In the genomic region with DNA sequence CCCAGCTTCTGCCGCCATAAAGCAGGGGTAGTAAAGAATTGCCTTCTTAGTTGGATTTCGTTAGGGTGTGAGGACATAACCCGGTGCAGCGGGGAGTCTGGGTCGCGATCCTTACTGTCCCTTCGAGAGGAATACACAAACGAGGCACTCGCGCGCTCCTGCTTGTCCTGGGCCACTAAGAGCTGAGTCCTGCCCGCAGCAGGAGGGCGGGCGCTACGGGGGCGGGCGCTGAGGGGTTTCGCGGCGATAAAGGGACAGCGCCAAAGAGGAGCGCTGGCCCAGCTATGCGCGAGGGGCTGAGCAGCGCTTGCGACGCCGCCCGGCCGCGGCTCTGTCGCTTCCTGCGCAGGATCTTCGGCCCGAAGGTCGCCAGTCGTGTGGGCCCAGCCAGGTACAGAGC, we compare ENCODE assay signal across 9 mouse cellular contexts. TPM values are rescaled to one million over a fixed set of nuclear protein-coding genes. Genes with fewer than 3 reads are reported as not detected.
DNase-seq lines count a peak whose midpoint lies in the region; ATAC-seq and TF ChIP-seq lines count a peak whose summit lies in the region.
"Had no signal": no experiment of that assay in that cellular context is flagged by ENCODE, and none has a peak within 500 bp of the region (broad histone marks: within the 10 kb centered on the region; RNA-seq: fewer than 3 reads in every experiment).

No protein-coding gene starts in this region.

- under 1% methylated on average over 37 of the region's 37 CpGs for WGBS in intestine, embryonic 15.5 days
- WGBS in lung, adult 2 months = under 1% methylated on average over 37 of the region's 37 CpGs
- under 1% methylated on average over 37 of the region's 37 CpGs for WGBS in neural tube, embryonic 15.5 days

- 0 out of 2 replicates have a peak, but pooled peaks cover 3% of the 10 kb centered on the region for H3K9me3 ChIP-seq in E14TG2a.4 (ENCODE audit: low read length)
- H3K9me3 ChIP-seq in intestine, embryonic 15.5 days = no peaks in the 10 kb centered on the region
- H3K9me3 ChIP-seq in neural tube, embryonic 15.5 days (replicated peaks) = no peaks in the 10 kb centered on the region

- no peak overlapping the region for H3K27ac ChIP-seq in intestine, embryonic 15.5 days
- H3K27ac ChIP-seq in neural tube, embryonic 15.5 days (replicated peaks) = no peak overlapping the region

- peak; percentile 59 for DNase-seq in adrenal gland, adult 2 months
- DNase-seq in gastrocnemius, postnatal 25 days = peak; percentile 26
- peak; percentile 14 for DNase-seq in lung, adult 2 months
- DNase-seq in frontal cortex, postnatal 10 days (ENCODE audit: low spot score in 2 of 2) = no peak

- peak overlapping the region; percentile 84 for H3K4me2 ChIP-seq in intestine, embryonic 15.5 days (replicated peaks)
- peak overlapping the region; percentile 54 for H3K4me2 ChIP-seq in neural tube, embryonic 15.5 days

- TF ChIP-seq CTCF in E14TG2a.4 (conservative IDR thresholded peaks at IDR 0.05; ENCODE audit: low read length) = no peak
- no peak for TF ChIP-seq CTCF in lung, adult 2 months (IDR thresholded peaks at IDR 0.05; ENCODE audit: insufficient read depth, low read length)

- peak overlapping the region; percentile 39; the same call in 1 of the 2 replicates for H3K9ac ChIP-seq in intestine, embryonic 15.5 days
- H3K9ac ChIP-seq in neural tube, embryonic 15.5 days (replicated peaks) = no peak overlapping the region

- TF ChIP-seq POLR2A in lung, adult 2 months (IDR thresholded peaks at IDR 0.05; ENCODE audit: borderline replicate concordance, extremely low read depth, low read depth, low read length) = no peak

- H3K36me3 ChIP-seq in E14TG2a.4 (ENCODE audit: insufficient read depth, low read length) = no peaks in the 10 kb centered on the region
- H3K36me3 ChIP-seq in intestine, embryonic 15.5 days = no peaks in the 10 kb centered on the region
- H3K36me3 ChIP-seq in neural tube, embryonic 15.5 days = no peaks in the 10 kb centered on the region

- H3K27me3 ChIP-seq in E14TG2a.4 (ENCODE audit: insufficient read depth, low read length) = peaks cover 72% of the 10 kb centered on the region
- H3K27me3 ChIP-seq in intestine, embryonic 15.5 days (replicated peaks) = peaks cover 29% of the 10 kb centered on the region
- peaks cover 52% of the 10 kb centered on the region for H3K27me3 ChIP-seq in neural tube, embryonic 15.5 days (replicated peaks)

- peak overlapping the region; percentile 74 for H3K4me3 ChIP-seq in E14TG2a.4 (replicated peaks; ENCODE audit: low read length)
- peak overlapping the region; percentile 41 for H3K4me3 ChIP-seq in intestine, embryonic 15.5 days (replicated peaks)
- H3K4me3 ChIP-seq in lung, adult 2 months (replicated peaks; ENCODE audit: extremely low read depth, low read depth, low read length) = peak overlapping the region; percentile 42
- peak overlapping the region; percentile 31 for H3K4me3 ChIP-seq in neural tube, embryonic 15.5 days (replicated peaks)

- no peak for ATAC-seq in intestine, embryonic 15.5 days
- no peak for ATAC-seq in neural tube, embryonic 15.5 days (ENCODE audit: low FRiP score)
- ATAC-seq in monocyte, adult 5-6 weeks (replicated peaks; ENCODE audit: insufficient number of reproducible peaks, low FRiP score, low TSS enrichment, poor library complexity, severe bottlenecking) = no peak

- H3K4me1 ChIP-seq in E14TG2a.4 (replicated peaks; ENCODE audit: low read depth, low read length) = peaks cover 39% of the 10 kb centered on the region
- H3K4me1 ChIP-seq in intestine, embryonic 15.5 days (replicated peaks) = peaks cover 13% of the 10 kb centered on the region; the same call in 1 of the 2 replicates
- H3K4me1 ChIP-seq in lung, adult 2 months (ENCODE audit: control insufficient read depth, insufficient read depth, low read length) = peaks cover 3% of the 10 kb centered on the region; the same call in 1 of the 2 replicates
- peaks cover 7% of the 10 kb centered on the region for H3K4me1 ChIP-seq in neural tube, embryonic 15.5 days

RNA-seq across cellular contexts. Expression of a gene that starts 4.3 kb away (rescaled TPM):
- 1 to 10 TPM in 1 of 2 experiments, under 1 TPM in 1; 0.89 to 1.9 TPM for total RNA-seq in adrenal gland, adult 2 months (2021)
- 3.6 and 4.2 TPM in 2 replicates for polyA plus RNA-seq in adrenal gland, adult 2 months (2012; rRNA removed)
- total RNA-seq in gastrocnemius, postnatal 25 days (2021) = 1 to 10 TPM in 1 of 2 experiments, under 1 TPM in 1; 0.82 to 1.7 TPM
- 1.1 TPM in 2 replicates for polyA plus RNA-seq in intestine, embryonic 15.5 days (2015; fragmentation: Nextera tagmentation; extraction: Ambion mirVana)
- 3.8 and 4.0 TPM in 2 replicates for polyA plus RNA-seq in lung, adult 2 months (2012; rRNA removed)
- 1.0 and 1.3 TPM in 2 replicates for polyA plus RNA-seq in neural tube, embryonic 15.5 days (2015; fragmentation: Nextera tagmentation; extraction: Ambion mirVana)
- total RNA-seq in monocyte, adult 5-6 weeks (2017) = not detected in 3 replicates
- total RNA-seq: neutrophil, adult 5-6 weeks had no signal

RNA-seq across cellular contexts. Expression of a gene that starts 59.8 kb away (rescaled TPM):
- 10 to 100 TPM; 20.9 to 22.4 TPM for total RNA-seq in adrenal gland, adult 2 months (2021)
- polyA plus RNA-seq in adrenal gland, adult 2 months (2012; rRNA removed) = 39.1 and 41.3 TPM in 2 replicates
- 1 to 10 TPM; 9.7 to 9.8 TPM for total RNA-seq in gastrocnemius, postnatal 25 days (2021)
- polyA plus RNA-seq in intestine, embryonic 15.5 days (2015; fragmentation: Nextera tagmentation; extraction: Ambion mirVana) = 71.1 and 73.1 TPM in 2 replicates
- 137 and 204 TPM in 2 replicates for polyA plus RNA-seq in lung, adult 2 months (2012; rRNA removed)
- 18.3 and 67.6 TPM in 2 replicates for polyA plus RNA-seq in neural tube, embryonic 15.5 days (2015; fragmentation: Nextera tagmentation; extraction: Ambion mirVana)
- 23.7 to 36.3 TPM (median 30.3 TPM) in 3 replicates for total RNA-seq in monocyte, adult 5-6 weeks (2017)

Comparison
In these comparisons a context has a peak if more than half of its experiments do, and no peak if none do; other contexts are left out.
1. DNase-seq: peak in adrenal gland, adult 2 months (single experiment), gastrocnemius, postnatal 25 days (single experiment) and lung, adult 2 months (single experiment); none in frontal cortex, postnatal 10 days (0 of 2).
2. Peak in every context shown above with its lines, with median percentiles within 50 percentile points of each other: H3K4me3 ChIP-seq.